Mouse (Mus musculus) hindbrain, postnatal 0 days (tissue): ENCODE data around the gene Gsdma3. TPM values are rescaled to one million over a fixed set of nuclear protein-coding genes. Genes with fewer than 3 reads are reported as not detected.

Experiments used
- ATAC-seq: fragments of 200-750 bp; cut with Nextera tagmentation; 2 replicates; pipeline ENCODE4 v1.8.0; 2017; ENCODE audit warnings: mild to moderate bottlenecking, moderate TSS enrichment, moderate library complexity
- DNase-seq: peaks from one replicate; pipeline ENCODE4 v3.0.0-alpha.2; 2015; ENCODE audit warnings: low spot score
- H3K27ac ChIP-seq: fragments of 300-500 bp; sonication (generic); 2 replicates; pipeline ENCODE4 v1.5.1; 2014; ENCODE audit warnings: mild to moderate bottlenecking
- H3K27me3 ChIP-seq: fragments of 300-500 bp; sonication (generic); 2 replicates; pipeline ENCODE4 v1.6.1; 2014; ENCODE audit warnings: low read length, mixed read lengths; ENCODE audit not compliant: insufficient read depth
- H3K36me3 ChIP-seq: fragments of 300-500 bp; sonication (generic); 2 replicates; pipeline ENCODE4 v1.6.1; 2014; ENCODE audit warnings: low read length, mixed read lengths; ENCODE audit not compliant: insufficient read depth
- H3K4me1 ChIP-seq: fragments of 300-500 bp; sonication (generic); 2 replicates; pipeline ENCODE4 v1.6.1; 2014; ENCODE audit warnings: antibody characterized with exemption, low read length, mixed read lengths; ENCODE audit not compliant: insufficient read depth
- H3K4me2 ChIP-seq: fragments of 300-500 bp; sonication (generic); 2 replicates; pipeline ENCODE4 v1.6.1; 2014; ENCODE audit warnings: low read depth, mild to moderate bottlenecking, low read length, moderate library complexity, mixed read lengths
- H3K4me3 ChIP-seq: fragments of 300-500 bp; sonication (generic); 2 replicates; pipeline ENCODE4 v1.5.1; 2014; ENCODE audit warnings: low read length
- H3K9ac ChIP-seq: fragments of 300-500 bp; sonication (generic); replicated peaks from 2 replicates; pipeline ENCODE4 v1.6.1; 2014; ENCODE audit warnings: mild to moderate bottlenecking, low read length, moderate library complexity, mixed read lengths
- H3K9me3 ChIP-seq: fragments of 300-500 bp; sonication (generic); 2 replicates; pipeline ENCODE4 v1.6.1; 2016; ENCODE audit warnings: low read length, mixed read lengths
- CTCF ChIP-seq: IDR thresholded peaks from 2 replicates; pipeline ENCODE4 v1.5.1; 2016; ENCODE audit warnings: antibody characterized with exemption, control low read depth, low read depth
- WGBS: fragments of 180-500 bp; shearing (Covaris S2); extraction: QIAGEN DNeasy Blood & Tissue Kit; methylation state at CpG from one replicate; pipeline ENCODE4 v1.1.7; 2014; 5-methylcytosine and 5-hydroxymethylcytosine counted together
- polyA plus RNA-seq: library from polyadenylated mRNA; unstranded; fragments of >200 nt; fragmentation: Nextera tagmentation; extraction: Ambion mirVana; gene quantifications from 2 replicates; pipeline ENCODE4 v1.2.1, GENCODE M21; 2015
- total RNA-seq: library from RNA; depleted of rRNA; stranded (reverse); fragments of >200 nt; gene quantifications from 2 replicates; pipeline ENCODE4 v1.2.3, GENCODE M21; 2014

The Gsdma3 gene
- total and polyA plus RNA-seq, 2 experiments from 2014 or later: 0.68 TPM; not detected in 1

- no peak overlapping the region for H3K4me2 ChIP-seq
- no peak for ATAC-seq
- no peak for TF ChIP-seq CTCF
Measured at GRCm38 (mm10) chr11:98583265-98583552, 43.0 kb upstream of the Gsdma3 start.

GRCm38 (mm10) chr11:98583571-98583970, 42.6 kb upstream of the Gsdma3 start:
- DNase-seq (no peak), ATAC-seq (no peak)
- H3K36me3 ChIP-seq: peaks cover 16% of the 10 kb centered on the region; the same call in 1 of the 2 replicates
- TF ChIP-seq CTCF: no peak
- peaks cover 28% of the 10 kb centered on the region for H3K4me1 ChIP-seq
- H3K27ac ChIP-seq: no peak overlapping the region
- WGBS: 43% methylated on average over 3 of the region's 3 CpGs
- no peak overlapping the region for H3K9ac ChIP-seq
- no peak overlapping the region for H3K4me3 ChIP-seq
- H3K9me3 ChIP-seq: no peaks in the 10 kb centered on the region
- H3K4me2 ChIP-seq: no peak overlapping the region
- no peaks in the 10 kb centered on the region for H3K27me3 ChIP-seq

More at GRCm38 (mm10) chr11:98583265-98583552, 43.0 kb upstream of the Gsdma3 start:
- peaks cover 26% of the 10 kb centered on the region for H3K4me1 ChIP-seq
- no peaks in the 10 kb centered on the region for H3K9me3 ChIP-seq
- 87% methylated on average over 3 of the region's 3 CpGs for WGBS
- peaks cover 16% of the 10 kb centered on the region; the same call in 1 of the 2 replicates for H3K36me3 ChIP-seq
- no peaks in the 10 kb centered on the region for H3K27me3 ChIP-seq
- no peak overlapping the region for H3K9ac ChIP-seq
- DNase-seq: no peak
- no peak overlapping the region for H3K27ac ChIP-seq
- H3K4me3 ChIP-seq: no peak overlapping the region

- 70% methylated on average over 1 of the region's 1 CpGs for WGBS
- Histone ChIP-seq H3K9me3 (no peaks in the 10 kb centered on the region), H3K4me2 (no peak overlapping the region), H3K9ac (no peak overlapping the region), H3K4me1 (peaks cover 31% of the 10 kb centered on the region), H3K27ac (no peak overlapping the region), H3K4me3 (no peak overlapping the region), H3K36me3 (peaks cover 16% of the 10 kb centered on the region; the same call in 1 of the 2 replicates), H3K27me3 (no peaks in the 10 kb centered on the region)
- ATAC-seq: no peak
- DNase-seq: no peak
- no peak for TF ChIP-seq CTCF
Measured at GRCm38 (mm10) chr11:98584146-98584545, 42.0 kb upstream of the Gsdma3 start.

- H3K27ac ChIP-seq: no peak overlapping the region
- ATAC-seq: no peak
- no peak for TF ChIP-seq CTCF
- H3K9ac ChIP-seq: no peak overlapping the region
- H3K4me1 ChIP-seq: peaks cover 31% of the 10 kb centered on the region
- WGBS: 90% methylated on average over 6 of the region's 6 CpGs
- no peaks in the 10 kb centered on the region for H3K27me3 ChIP-seq
- H3K9me3 ChIP-seq: no peaks in the 10 kb centered on the region
- DNase-seq: no peak
- H3K4me2 ChIP-seq: no peak overlapping the region
- H3K4me3 ChIP-seq: no peak overlapping the region
- H3K36me3 ChIP-seq: peaks cover 16% of the 10 kb centered on the region; the same call in 1 of the 2 replicates
Measured at GRCm38 (mm10) chr11:98584629-98585177, 41.5 kb upstream of the Gsdma3 start.

- no peaks in the 10 kb centered on the region for H3K27me3 ChIP-seq
- TF ChIP-seq CTCF: no peak
- H3K4me1 ChIP-seq: peaks cover 31% of the 10 kb centered on the region
- peak; percentile 48 for DNase-seq
- H3K36me3 ChIP-seq: peaks cover 16% of the 10 kb centered on the region; the same call in 1 of the 2 replicates
- 2% methylated on average over 22 of the region's 22 CpGs for WGBS
- peak; percentile 42 for ATAC-seq
- peak overlapping the region; percentile 90 for H3K4me3 ChIP-seq
- peak overlapping the region; percentile 96 for H3K4me2 ChIP-seq
- no peaks in the 10 kb centered on the region for H3K9me3 ChIP-seq
- H3K9ac ChIP-seq: peak overlapping the region; percentile 83
- H3K27ac ChIP-seq: peak overlapping the region; percentile 84
Measured at GRCm38 (mm10) chr11:98586087-98586891, 39.9 kb upstream of the Gsdma3 start.

- 0% methylated on average over 49 of the region's 49 CpGs for WGBS
- Histone ChIP-seq H3K4me3 (peak within 1 kb of the TSS; percentile 90), H3K9me3 (no peaks in the 10 kb centered on the region), H3K27ac (peak within 1 kb of the TSS; percentile 84), H3K27me3 (no peaks in the 10 kb centered on the region), H3K4me2 (peak within 1 kb of the TSS; percentile 96), H3K36me3 (peaks cover 15% of the 10 kb centered on the region; the same call in 1 of the 2 replicates), H3K9ac (peak within 1 kb of the TSS; percentile 83), H3K4me1 (peaks cover 31% of the 10 kb centered on the region)
- DNase-seq (peak; percentile 99), ATAC-seq (peak; percentile 93)
- TF ChIP-seq CTCF: no peak
Measured at GRCm38 (mm10) chr11:98586892-98587563, 39.1 kb upstream of the Gsdma3 start, which contains the start of gene Ormdl3. TSS of gene Ormdl3 (minus strand) at chr11:98587368.
